Mouse (Mus musculus): ENCODE results near the gene Ywhah. TPM values are rescaled to one million over a fixed set of nuclear protein-coding genes. Genes with fewer than 3 reads are reported as not detected.
A peak's percentile ranks its signal among the peaks of the same experiment; 100 is the strongest.

Gene Ywhah
- polyA plus RNA-seq, 1 experiment from 2014 or later, result 859 TPM

GRCm38 (mm10) chr5:33004110-33004509 lies 14.5 kb upstream of the Ywhah start:
- H3K79me2 ChIP-seq (ENCODE audit: inconsistent target), result no peaks in the 10 kb centered on the region
- WGBS (ENCODE audit: missing documents), result 98% methylated on average over 4 of the region's 4 CpGs
- no peak overlapping the region for H3K4me3 ChIP-seq (ENCODE audit: inconsistent target)
- H3K36me3 ChIP-seq (ENCODE audit: inconsistent target), result no peaks in the 10 kb centered on the region
- no peak overlapping the region for H3K27ac ChIP-seq

GRCm38 (mm10) chr5:33005442-33006145 lies 13.0 kb upstream of the Ywhah start:
- WGBS (ENCODE audit: missing documents), result 62% methylated on average over 11 of the region's 11 CpGs
- H3K27ac ChIP-seq, result peak overlapping the region; percentile 46

GRCm38 (mm10) chr5:33006670-33007069 lies 11.9 kb upstream of the Ywhah start:
- Histone ChIP-seq H3K36me3 (ENCODE audit: inconsistent target) (no peaks in the 10 kb centered on the region), H3K27ac (no peak overlapping the region), H3K4me3 (ENCODE audit: inconsistent target) (no peak overlapping the region), H3K79me2 (ENCODE audit: inconsistent target) (no peaks in the 10 kb centered on the region)
- 88% methylated on average over 7 of the region's 8 CpGs for WGBS (ENCODE audit: missing documents)

More at GRCm38 (mm10) chr5:33005442-33006145, 13.0 kb upstream of the Ywhah start:
- H3K79me2 ChIP-seq (ENCODE audit: inconsistent target), result no peaks in the 10 kb centered on the region
- H3K36me3 ChIP-seq (ENCODE audit: inconsistent target), result no peaks in the 10 kb centered on the region
- H3K4me3 ChIP-seq (ENCODE audit: inconsistent target), result no peak overlapping the region

- Histone ChIP-seq H3K4me3 (ENCODE audit: inconsistent target) (no peak overlapping the region), H3K79me2 (ENCODE audit: inconsistent target) (no peaks in the 10 kb centered on the region), H3K27ac (no peak overlapping the region), H3K36me3 (ENCODE audit: inconsistent target) (no peaks in the 10 kb centered on the region)
- WGBS (ENCODE audit: missing documents), result 96% methylated on average over 4 of the region's 4 CpGs
Observed at GRCm38 (mm10) chr5:33007371-33007770, 11.2 kb upstream of the Ywhah start.

GRCm38 (mm10) chr5:33009301-33009700 lies 9.3 kb upstream of the Ywhah start:
- H3K27ac ChIP-seq, result peak overlapping the region; percentile 85
- 88% methylated on average over 2 of the region's 2 CpGs for WGBS (ENCODE audit: missing documents)

GRCm38 (mm10) chr5:33009818-33010812 lies 8.5 kb upstream of the Ywhah start:
- Histone ChIP-seq H3K27ac (peak overlapping the region; percentile 85), H3K79me2 (ENCODE audit: inconsistent target) (no peaks in the 10 kb centered on the region), H3K4me3 (ENCODE audit: inconsistent target) (no peak overlapping the region), H3K36me3 (ENCODE audit: inconsistent target) (no peaks in the 10 kb centered on the region)
- 49% methylated on average over 14 of the region's 14 CpGs for WGBS (ENCODE audit: missing documents)

More at GRCm38 (mm10) chr5:33009301-33009700, 9.3 kb upstream of the Ywhah start:
- Histone ChIP-seq H3K4me3 (ENCODE audit: inconsistent target) (no peak overlapping the region), H3K36me3 (ENCODE audit: inconsistent target) (no peaks in the 10 kb centered on the region), H3K79me2 (ENCODE audit: inconsistent target) (no peaks in the 10 kb centered on the region)

GRCm38 (mm10) chr5:33011132-33012106 lies 7.2 kb upstream of the Ywhah start:
- H3K27ac ChIP-seq, result no peak overlapping the region
- no peaks in the 10 kb centered on the region for H3K79me2 ChIP-seq (ENCODE audit: inconsistent target)
- H3K4me3 ChIP-seq (ENCODE audit: inconsistent target), result no peak overlapping the region
- no peaks in the 10 kb centered on the region for H3K36me3 ChIP-seq (ENCODE audit: inconsistent target)
- 93% methylated on average over 15 of the region's 15 CpGs for WGBS (ENCODE audit: missing documents)

GRCm38 (mm10) chr5:33014096-33014495 lies 4.5 kb upstream of the Ywhah start:
- no peak overlapping the region for H3K27ac ChIP-seq
- 80% methylated on average over 1 of the region's 1 CpGs for WGBS (ENCODE audit: missing documents)

GRCm38 (mm10) chr5:33015579-33015978 lies 3.0 kb upstream of the Ywhah start:
- Histone ChIP-seq H3K36me3 (ENCODE audit: inconsistent target) (no peaks in the 10 kb centered on the region), H3K79me2 (ENCODE audit: inconsistent target) (peaks cover 14% of the 10 kb centered on the region), H3K27ac (no peak overlapping the region), H3K4me3 (ENCODE audit: inconsistent target) (no peak overlapping the region)
- WGBS (ENCODE audit: missing documents), result 73% methylated on average over 5 of the region's 5 CpGs

More at GRCm38 (mm10) chr5:33014096-33014495, 4.5 kb upstream of the Ywhah start:
- no peaks in the 10 kb centered on the region for H3K36me3 ChIP-seq (ENCODE audit: inconsistent target)
- H3K79me2 ChIP-seq (ENCODE audit: inconsistent target), result no peaks in the 10 kb centered on the region
- H3K4me3 ChIP-seq (ENCODE audit: inconsistent target), result no peak overlapping the region

GRCm38 (mm10) chr5:33018189-33018560 lies 441 bp upstream of the Ywhah start:
- Histone ChIP-seq H3K36me3 (ENCODE audit: inconsistent target) (0 out of 2 replicates have a peak, but pooled peaks cover 5% of the 10 kb centered on the region), H3K27ac (peak overlapping the region; percentile 92), H3K4me3 (ENCODE audit: inconsistent target) (peak overlapping the region; percentile 49), H3K79me2 (ENCODE audit: inconsistent target) (peaks cover 40% of the 10 kb centered on the region)
- 2% methylated on average over 15 of the region's 15 CpGs for WGBS (ENCODE audit: missing documents)

GRCm38 (mm10) chr5:33019426-33019821 lies 808 bp downstream of the Ywhah start:
- H3K27ac ChIP-seq, result peak overlapping the region; percentile 94
- H3K79me2 ChIP-seq (ENCODE audit: inconsistent target), result peaks cover 53% of the 10 kb centered on the region
- peak overlapping the region; percentile 98 for H3K4me3 ChIP-seq (ENCODE audit: inconsistent target)
- H3K36me3 ChIP-seq (ENCODE audit: inconsistent target), result 0 out of 2 replicates have a peak, but pooled peaks cover 5% of the 10 kb centered on the region
- 0% methylated on average over 12 of the region's 12 CpGs for WGBS (ENCODE audit: missing documents)

GRCm38 (mm10) chr5:33021622-33022021 lies 3.0 kb downstream of the Ywhah start:
- H3K4me3 ChIP-seq (ENCODE audit: inconsistent target), result no peak overlapping the region
- 69% methylated on average over 2 of the region's 2 CpGs for WGBS (ENCODE audit: missing documents)
- H3K79me2 ChIP-seq (ENCODE audit: inconsistent target), result peaks cover 75% of the 10 kb centered on the region
- H3K36me3 ChIP-seq (ENCODE audit: inconsistent target), result peaks cover 22% of the 10 kb centered on the region
- H3K27ac ChIP-seq, result no peak overlapping the region

GRCm38 (mm10) chr5:33023337-33023736 lies 4.7 kb downstream of the Ywhah start:
- H3K4me3 ChIP-seq (ENCODE audit: inconsistent target), result no peak overlapping the region
- 87% methylated on average over 4 of the region's 4 CpGs for WGBS (ENCODE audit: missing documents)
- peaks cover 22% of the 10 kb centered on the region for H3K36me3 ChIP-seq (ENCODE audit: inconsistent target)
- peaks cover 86% of the 10 kb centered on the region for H3K79me2 ChIP-seq (ENCODE audit: inconsistent target)
- peak overlapping the region; percentile 4 for H3K27ac ChIP-seq

- peaks cover 22% of the 10 kb centered on the region for H3K36me3 ChIP-seq (ENCODE audit: inconsistent target)
- WGBS (ENCODE audit: missing documents), result 24% methylated on average over 5 of the region's 5 CpGs
- H3K79me2 ChIP-seq (ENCODE audit: inconsistent target), result peaks cover 83% of the 10 kb centered on the region
- no peak overlapping the region for H3K4me3 ChIP-seq (ENCODE audit: inconsistent target)
- H3K27ac ChIP-seq, result peak overlapping the region; percentile 4; the same call in 1 of the 2 replicates
Observed at GRCm38 (mm10) chr5:33024474-33024873, 5.9 kb downstream of the Ywhah start.
